Mouse (Mus musculus): ENCODE measurements around the gene Angel2.

DNA sequence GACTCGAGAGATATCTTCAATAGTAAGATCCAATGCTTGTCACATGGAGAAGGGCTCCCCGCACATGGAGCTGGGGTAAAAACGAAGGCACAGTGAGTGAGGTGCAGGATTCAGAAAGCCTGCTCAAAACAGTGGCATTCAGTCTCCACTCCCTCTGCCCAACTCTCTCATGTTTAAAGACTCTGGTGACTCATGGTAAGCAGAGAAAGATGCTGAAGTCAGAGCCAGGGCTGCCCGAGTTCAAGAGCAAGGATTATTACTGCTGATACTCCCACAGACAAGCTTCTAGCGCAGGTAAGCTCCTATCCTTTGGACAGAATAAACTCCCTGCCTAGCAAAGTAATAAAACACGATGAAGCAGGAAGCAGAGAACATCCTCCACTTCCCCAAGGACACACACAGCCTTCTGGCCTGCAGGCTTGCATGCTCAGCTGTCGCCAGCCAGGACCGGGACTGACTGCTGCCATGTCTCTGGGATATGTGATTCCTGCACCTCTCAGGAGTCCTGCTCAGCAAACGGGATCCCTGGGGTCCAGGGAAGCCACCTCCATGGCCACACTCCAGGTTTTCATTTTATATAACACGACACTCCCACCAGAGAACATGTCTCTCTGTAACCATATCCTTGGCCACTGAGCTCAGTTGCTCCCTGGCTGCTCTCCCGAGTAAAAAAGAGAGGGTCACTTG is 52.1 kb downstream of the Angel2 start:
- TF ChIP-seq HCFC1 (IDR thresholded peaks at IDR 0.05; ENCODE audit: borderline replicate concordance, insufficient read depth, low read length) (no peak), MAFK (IDR thresholded peaks at IDR 0.05; ENCODE audit: insufficient read depth, low read depth, low read length) (no peak), ZNF384 (IDR thresholded peaks at IDR 0.05; ENCODE audit: low read depth, low read length) (no peak), CHD2 (IDR thresholded peaks at IDR 0.05; ENCODE audit: low read depth, low read length) (no peak), ZC3H11A (IDR thresholded peaks at IDR 0.05; ENCODE audit: borderline replicate concordance, low read depth, low read length) (no peak)

Data from ES-E14 (cell line).